Mouse (Mus musculus): ENCODE data around the gene Tacr2.

- TF ChIP-seq CTCF (IDR thresholded peaks at IDR 0.05; ENCODE audit: borderline replicate concordance, control insufficient read depth, extremely low read depth, insufficient read depth, low read length, poor library complexity) (peak; percentile 66; the same call in 1 of the 2 replicates), POLR2A (IDR thresholded peaks at IDR 0.05; ENCODE audit: control insufficient read depth, extremely low read depth, insufficient read depth, low read length, poor library complexity) (no peak)
These were observed 9.1 kb downstream of the Tacr2 start for GRCm38 (mm10) chr10:62261115-62261886.

Measured in thymus, adult 2 months (tissue).